Mouse (Mus musculus): ENCODE data around the gene Nup153. TPM values are rescaled to one million over a fixed set of nuclear protein-coding genes. Genes with fewer than 3 reads are reported as not detected.

Nup153 gene
- polyA plus RNA-seq (2017; shearing (Covaris generic)) = 59.9 TPM

DNA sequence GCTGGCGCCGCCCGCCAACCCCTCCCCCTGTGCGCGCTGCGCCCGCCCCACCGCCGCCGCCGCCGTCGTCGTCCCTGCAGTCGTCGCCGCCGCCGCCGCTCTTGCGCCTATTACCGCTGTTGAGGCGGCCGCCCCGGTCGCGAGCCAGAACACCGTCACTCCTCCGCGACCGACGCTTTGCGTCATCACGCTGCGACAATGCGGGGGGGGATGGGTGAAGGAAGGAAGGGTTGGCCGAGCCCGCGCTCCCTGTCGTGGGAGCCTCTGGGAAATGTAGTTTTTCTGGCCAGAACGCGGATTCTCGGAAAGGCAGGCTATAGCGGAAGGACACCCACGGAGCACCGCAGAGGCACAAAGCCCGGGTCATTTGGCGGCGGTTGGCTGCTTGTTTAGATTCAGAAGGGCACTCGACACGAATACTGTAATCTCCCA is at the start of gene Nup153:
Gene Nup153 (minus strand): TSS at position 104 of the 432 bp plus-strand sequence.

DNA sequence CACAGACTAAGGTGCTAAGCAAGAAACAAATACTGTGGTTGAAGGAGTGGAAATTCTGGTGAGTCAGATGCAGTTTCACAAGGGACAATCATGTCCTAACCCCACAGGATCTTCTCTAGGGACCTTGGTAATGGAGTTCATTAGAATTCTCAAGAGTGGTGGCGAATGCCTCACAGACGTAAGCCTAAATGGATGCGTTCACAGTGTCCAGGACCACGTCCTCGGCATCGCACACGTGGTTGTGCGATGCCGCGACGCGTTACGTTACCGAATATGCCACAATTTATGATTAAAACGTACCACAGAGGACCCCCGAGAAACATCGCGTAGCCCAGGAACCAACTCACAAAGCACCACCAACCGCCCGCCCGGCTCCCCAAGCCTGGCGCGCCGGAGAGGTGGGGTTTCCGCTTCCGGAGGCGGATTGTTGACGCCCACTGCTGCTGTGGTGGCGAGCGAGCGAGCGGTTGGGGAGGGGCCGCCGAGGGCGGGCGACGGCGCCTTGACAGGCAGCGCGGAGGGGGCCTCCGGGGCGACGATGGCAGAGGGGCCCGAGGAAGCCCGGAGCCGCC is 58.6 kb downstream of the Nup153 start, which contains the start of gene Fam8a1:
Gene Fam8a1 (plus strand): TSS at position 475 of the 572 bp plus-strand sequence.

Other genes starting within 250 kb of the Nup153 start
- gene Cap2, start 226.1 kb downstream of the Nup153 start, polyA plus RNA-seq (2017; shearing (Covaris generic)) = 0.60 TPM
- gene Fam8a1, start 58.4 kb downstream of the Nup153 start, polyA plus RNA-seq (2017; shearing (Covaris generic)) = 4.7 TPM
- gene Kif13a, start 201.9 kb upstream of the Nup153 start, polyA plus RNA-seq (2017; shearing (Covaris generic)) = 4.9 TPM